ENCODE assay signal across 28 mouse cellular contexts in genomic region chr2:19119871-19120270, GRCm38 (mm10).
DNase-seq lines count a peak whose midpoint lies in the region; ATAC-seq and TF ChIP-seq lines count a peak whose summit lies in the region.
"Had no signal": no experiment of that assay in that cellular context is flagged by ENCODE, and none has a peak within 500 bp of the region (broad histone marks: within the 10 kb centered on the region; RNA-seq: fewer than 3 reads in every experiment).

No protein-coding gene starts in this region.

- no peak for TF ChIP-seq EP300 in lung, postnatal 0 days (IDR thresholded peaks at IDR 0.05)

- H3K27me3 ChIP-seq in lung, postnatal 0 days (replicated peaks; ENCODE audit: insufficient read depth, low read length), result no peaks in the 10 kb centered on the region
- H3K27me3 ChIP-seq in kidney, embryonic 14.5 days (ENCODE audit: control insufficient read depth, insufficient read depth, low read length), result no peaks in the 10 kb centered on the region
- H3K27me3 ChIP-seq: heart, embryonic 15.5 days; hindbrain, embryonic 12.5 days; intestine, embryonic 15.5 days; liver, embryonic 15.5 days; lung, embryonic 15.5 days; midbrain, embryonic 13.5 days had no signal

- H3K4me1 ChIP-seq in lung, postnatal 0 days (ENCODE audit: insufficient read depth, low read depth, low read length), result no peaks in the 10 kb centered on the region
- H3K4me1 ChIP-seq in bone marrow, adult 2 months (ENCODE audit: control insufficient read depth, insufficient read depth, low read length), result peaks cover 2% of the 10 kb centered on the region; the same call in 1 of the 2 replicates
- H3K4me1 ChIP-seq in kidney, embryonic 14.5 days (ENCODE audit: control insufficient read depth, insufficient read depth, low read length), result no peaks in the 10 kb centered on the region
- H3K4me1 ChIP-seq: heart, embryonic 15.5 days; hindbrain, embryonic 12.5 days; intestine, embryonic 15.5 days; liver, embryonic 15.5 days; lung, embryonic 15.5 days; midbrain, embryonic 13.5 days had no signal

- no peak overlapping the region for H3K27ac ChIP-seq in lung, postnatal 0 days (ENCODE audit: low read length)
- peak overlapping the region; percentile 29; the same call in 1 of the 2 replicates for H3K27ac ChIP-seq in bone marrow, adult 2 months (ENCODE audit: control insufficient read depth, insufficient read depth, low read depth, low read length, poor library complexity)
- H3K27ac ChIP-seq in kidney, embryonic 14.5 days (ENCODE audit: low read depth, low read length), result no peak overlapping the region
- H3K27ac ChIP-seq: heart, embryonic 15.5 days; hindbrain, embryonic 12.5 days; hindbrain, postnatal 0 days; intestine, embryonic 15.5 days; kidney, postnatal 0 days; liver, embryonic 15.5 days; lung, embryonic 15.5 days; midbrain, embryonic 13.5 days had no signal

- no peak for ATAC-seq in lung, postnatal 0 days
- ATAC-seq in hematopoietic stem cell, adult 5-6 weeks (replicated peaks in 1 of 2; ENCODE audit: insufficient read depth in 1 of 2, low FRiP score in 2 of 2, low TSS enrichment in 1 of 2, low read depth in 1 of 2, poor library complexity in 2 of 2, severe bottlenecking in 2 of 2), result peak; percentile 62 to 82; a peak in 3 of 4 replicates
- ATAC-seq in neutrophil, adult 5-6 weeks (ENCODE audit: extremely low read depth, insufficient number of reproducible peaks, low FRiP score, poor library complexity, severe bottlenecking), result peak; percentile 99
- no peak for ATAC-seq in kidney, embryonic 14.5 days (ENCODE audit: low FRiP score, low TSS enrichment)
- ATAC-seq in cerebellum, adult (ENCODE audit: insufficient number of reproducible peaks, low FRiP score, low TSS enrichment), result no peak
- ATAC-seq: forebrain, postnatal 0 days; hindbrain, postnatal 0 days; intestine, embryonic 15.5 days; midbrain, embryonic 13.5 days had no signal

- no peaks in the 10 kb centered on the region for H3K36me3 ChIP-seq in lung, postnatal 0 days (ENCODE audit: insufficient read depth, low read length)
- H3K36me3 ChIP-seq in kidney, embryonic 14.5 days (ENCODE audit: control insufficient read depth, insufficient read depth, low read length), result no peaks in the 10 kb centered on the region
- H3K36me3 ChIP-seq: heart, embryonic 15.5 days; hindbrain, embryonic 12.5 days; intestine, embryonic 15.5 days; liver, embryonic 15.5 days; lung, embryonic 15.5 days; midbrain, embryonic 13.5 days had no signal

- no peak overlapping the region for H3K4me3 ChIP-seq in lung, postnatal 0 days (ENCODE audit: low read depth, low read length)
- no peak overlapping the region for H3K4me3 ChIP-seq in bone marrow, adult 2 months (replicated peaks; ENCODE audit: control insufficient read depth, low read depth, low read length)
- H3K4me3 ChIP-seq in kidney, embryonic 14.5 days (ENCODE audit: low read length), result no peak overlapping the region
- H3K4me3 ChIP-seq: erythroblast, embryonic 14.5 days; heart, embryonic 15.5 days; hindbrain, embryonic 12.5 days; intestine, embryonic 15.5 days; liver, embryonic 15.5 days; lung, embryonic 15.5 days; midbrain, embryonic 13.5 days had no signal

- peak; percentile 17 for DNase-seq in lung, postnatal 0 days (ENCODE audit: low spot score)
- DNase-seq in lung, adult 18-20 months, result no peak
- DNase-seq in layer of hippocampus, adult 11-12 months (ENCODE audit: low spot score), result no peak
- DNase-seq: adrenal gland, postnatal 36 days; cerebellum, adult 11-12 months; cerebellum, adult 9-11 months; forebrain, postnatal 0 days; gastrocnemius, postnatal 10 days; kidney, adult 2 months; kidney, postnatal 4 days; layer of hippocampus, adult 9-11 months; right cerebral cortex, adult 18-20 months; thymus, adult 2 months; thymus, postnatal 36 days had no signal

- TF ChIP-seq POLR2A in bone marrow, adult 2 months (IDR thresholded peaks at IDR 0.05; ENCODE audit: borderline replicate concordance, control insufficient read depth, low read depth, low read length), result no peak

- 81% methylated on average over 1 of the region's 1 CpGs for WGBS in lung, postnatal 0 days
- WGBS in bone marrow, adult 2 months, result 20% methylated on average over 1 of the region's 1 CpGs
- WGBS in kidney, embryonic 14.5 days, result 100% methylated on average over 1 of the region's 1 CpGs

- TF ChIP-seq CTCF in lung, postnatal 0 days (IDR thresholded peaks at IDR 0.05), result no peak
- TF ChIP-seq CTCF in bone marrow, adult 2 months (IDR thresholded peaks at IDR 0.05; ENCODE audit: control insufficient read depth, insufficient read depth, low read length), result no peak

- H3K9me3 ChIP-seq in lung, postnatal 0 days (ENCODE audit: low read length), result no peaks in the 10 kb centered on the region
- no peaks in the 10 kb centered on the region for H3K9me3 ChIP-seq in kidney, embryonic 14.5 days (ENCODE audit: control insufficient read depth, low read length)
- H3K9me3 ChIP-seq: heart, embryonic 15.5 days; hindbrain, embryonic 12.5 days; intestine, embryonic 15.5 days; liver, embryonic 15.5 days; lung, embryonic 15.5 days; midbrain, embryonic 13.5 days had no signal

- no peak overlapping the region for H3K9ac ChIP-seq in lung, postnatal 0 days (replicated peaks; ENCODE audit: low read depth)
- H3K9ac ChIP-seq in kidney, embryonic 14.5 days (ENCODE audit: low read depth, low read length), result no peak overlapping the region
- H3K9ac ChIP-seq: forebrain, postnatal 0 days; heart, embryonic 15.5 days; hindbrain, embryonic 12.5 days; intestine, embryonic 15.5 days; liver, embryonic 15.5 days; lung, embryonic 15.5 days; midbrain, embryonic 13.5 days had no signal

- H3K4me2 ChIP-seq in lung, postnatal 0 days (replicated peaks; ENCODE audit: low read depth, low read length), result no peak overlapping the region
- no peak overlapping the region for H3K4me2 ChIP-seq in kidney, embryonic 14.5 days (replicated peaks; ENCODE audit: low read depth, low read length)
- H3K4me2 ChIP-seq: heart, embryonic 15.5 days; hindbrain, embryonic 12.5 days; intestine, embryonic 15.5 days; liver, embryonic 15.5 days; lung, embryonic 15.5 days; midbrain, embryonic 13.5 days had no signal

Comparison
In these comparisons a context has a peak if more than half of its experiments do, and no peak if none do; other contexts are left out.
1. ATAC-seq: peak in hematopoietic stem cell, adult 5-6 weeks (2 of 2) and neutrophil, adult 5-6 weeks (single experiment); none in lung, postnatal 0 days (single experiment), kidney, embryonic 14.5 days (single experiment) and cerebellum, adult (single experiment).